Mouse (Mus musculus) cerebellum, postnatal 25 days (tissue): Measurements from ENCODE around the gene Slc35f6.
A peak's percentile ranks its signal among the peaks of the same experiment; 100 is the strongest.

Experiments
- DNase-seq, 2 experiments: peaks; one replicate each; pipeline ENCODE4 v3.0.0; 2021; ENCODE audit warnings: mixed read lengths in 2 of 2

Gene Slc35f6

DNA sequence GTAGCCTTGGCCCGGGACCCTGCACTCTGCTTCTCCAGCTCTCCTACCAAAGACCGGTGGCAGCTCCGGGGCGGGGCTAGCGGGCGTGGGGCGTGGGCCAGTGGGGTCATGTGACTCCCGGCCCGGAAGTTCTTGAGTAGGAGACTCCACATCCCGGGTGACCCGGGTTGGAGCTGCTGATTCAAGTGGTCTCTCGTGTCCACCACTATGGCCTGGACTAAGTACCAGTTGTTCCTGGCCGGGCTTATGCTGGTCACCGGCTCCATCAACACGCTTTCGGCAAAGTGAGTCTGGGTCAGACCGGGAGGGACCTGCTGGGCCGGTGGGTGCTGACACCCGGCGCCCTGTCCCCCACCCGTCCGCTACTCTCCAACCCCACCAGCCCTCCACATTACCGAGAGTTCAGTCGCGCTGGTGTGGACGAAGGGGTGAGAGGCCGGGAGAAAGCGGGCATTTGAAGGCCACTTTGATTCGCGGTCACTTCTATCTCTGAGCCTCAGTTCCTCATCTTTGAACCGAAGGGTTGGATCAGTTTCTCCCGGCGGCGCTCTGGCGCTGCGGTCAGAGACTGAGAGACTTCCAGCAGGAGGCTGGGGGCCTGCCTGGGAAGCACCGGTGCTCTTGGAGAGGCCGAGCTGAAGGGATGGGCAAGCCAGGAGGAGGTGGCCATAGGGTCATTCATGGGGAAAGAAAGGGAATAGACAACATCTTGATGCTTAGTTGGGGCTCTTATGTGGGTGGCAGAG is at the start of gene Slc35f6:
Gene Slc35f6 (plus strand): TSS at position 119 of the 746 bp plus-strand sequence.
- peak; percentile 93 to 96 for DNase-seq

DNA sequence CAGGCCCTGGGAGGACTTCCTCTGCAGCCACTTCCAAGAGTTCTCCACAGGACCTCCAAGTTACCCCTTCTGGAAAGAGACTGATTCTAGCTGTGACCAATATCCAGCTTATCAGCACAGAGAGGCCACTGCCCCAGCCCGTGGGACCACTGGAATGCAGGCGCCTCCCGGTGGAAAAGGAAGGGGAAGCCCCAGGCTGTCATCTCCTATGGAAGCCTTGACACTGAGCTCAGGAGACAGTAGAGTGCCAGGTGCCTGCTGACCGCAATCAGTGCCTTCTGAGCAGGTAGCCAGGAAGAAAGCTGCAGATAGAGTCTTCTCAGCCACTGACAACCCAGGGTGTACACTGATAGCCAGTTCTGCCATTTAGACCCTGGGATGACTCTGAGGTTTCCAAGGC is 46.3 kb upstream of the Slc35f6 start:
- DNase-seq: peak; percentile 59 to 65

DNA sequence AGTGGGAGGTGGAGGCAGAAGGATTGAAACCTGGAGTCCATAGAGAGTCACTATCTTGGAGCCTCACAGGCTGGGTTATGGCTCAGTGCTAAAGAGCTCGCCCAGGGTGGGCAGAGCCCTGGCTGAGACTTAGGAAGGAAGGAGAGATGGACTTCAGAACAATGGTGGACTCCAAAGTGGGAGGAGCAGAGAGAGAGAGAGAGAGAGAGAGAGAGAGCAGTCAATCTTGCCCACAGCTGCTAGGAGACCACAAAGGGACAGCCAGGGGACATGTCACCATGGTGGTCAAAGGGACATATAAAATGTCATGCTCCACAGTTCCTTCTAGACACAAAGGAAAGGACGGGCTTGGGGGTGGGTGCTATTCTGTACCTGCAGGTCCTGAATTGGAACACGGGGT is 44.5 kb upstream of the Slc35f6 start:
- DNase-seq: no peak

- no peak for DNase-seq
Observed at GRCm38 (mm10) chr5:30603926-30604325, 43.8 kb upstream of the Slc35f6 start.

DNA sequence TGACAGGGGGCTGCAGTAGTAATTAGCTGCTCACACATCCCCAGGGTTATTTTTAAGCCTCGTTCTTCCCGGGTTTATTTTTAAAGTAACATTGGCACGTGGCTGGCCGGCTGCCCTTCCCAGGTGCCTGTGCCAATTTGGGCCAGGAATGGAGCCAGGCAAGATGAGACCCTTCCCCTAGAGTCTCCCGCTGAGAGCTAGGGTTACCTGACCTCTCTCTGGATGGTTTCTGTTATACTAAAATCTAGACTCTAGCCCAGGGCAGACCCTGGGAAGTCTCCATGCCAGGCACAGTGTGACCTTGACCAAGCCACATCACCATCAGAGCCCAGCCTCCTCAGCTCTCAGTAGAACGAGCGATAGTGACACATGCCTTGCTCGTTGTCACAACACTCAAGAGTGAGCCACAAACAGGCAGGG is 43.0 kb upstream of the Slc35f6 start:
- peak in 1 of 2 experiments; percentile 46 for DNase-seq

- DNase-seq: peak in 1 of 2 experiments; percentile 49
Observed at GRCm38 (mm10) chr5:30605649-30606048, 42.1 kb upstream of the Slc35f6 start.

- DNase-seq: peak; percentile 97
Observed at GRCm38 (mm10) chr5:30606424-30607073, 41.2 kb upstream of the Slc35f6 start.

DNA sequence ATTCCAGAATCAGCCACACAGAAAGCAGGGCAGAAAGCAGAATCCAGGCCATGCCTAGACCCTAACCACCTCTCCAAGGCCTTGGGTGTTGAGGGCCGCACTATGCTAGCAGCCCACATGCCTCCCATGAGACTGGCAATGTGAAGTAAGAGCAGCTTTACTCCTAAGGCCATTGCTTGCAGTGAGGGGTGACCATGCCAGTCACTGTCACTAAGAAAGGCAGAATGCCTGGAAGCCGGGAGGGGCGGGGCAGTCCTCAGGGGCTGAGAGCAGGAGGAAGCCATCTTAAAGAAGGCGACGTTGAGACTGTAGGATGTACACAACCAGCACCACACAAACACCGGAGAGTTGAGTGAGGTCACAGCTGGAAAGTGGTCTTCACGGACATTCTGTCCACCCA is 38.6 kb upstream of the Slc35f6 start:
- no peak for DNase-seq

GRCm38 (mm10) chr5:30609918-30610645 is 37.7 kb upstream of the Slc35f6 start:
- DNase-seq: peak in 1 of 2 experiments; percentile 48

DNA sequence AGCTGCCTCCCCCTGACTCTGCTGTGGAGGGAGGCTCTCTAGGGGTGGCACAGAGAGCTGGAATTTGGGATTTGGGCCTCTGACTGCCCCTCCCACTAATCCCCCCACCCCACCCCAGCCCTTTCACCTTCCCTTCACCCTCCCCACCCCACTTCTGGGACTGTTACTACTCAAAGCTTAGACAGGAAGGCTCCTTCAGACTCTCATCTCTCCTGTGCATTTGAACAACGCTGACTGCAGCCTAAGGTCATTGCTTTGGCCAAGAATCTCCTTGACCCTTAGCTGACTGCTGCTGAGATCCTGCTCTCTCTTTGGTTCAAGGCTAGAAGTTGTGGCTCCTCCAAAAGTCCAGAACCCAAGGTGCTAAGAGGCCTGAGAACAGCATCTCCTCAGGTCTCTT is 36.6 kb upstream of the Slc35f6 start:
- no peak for DNase-seq

GRCm38 (mm10) chr5:30611689-30612088 is 36.0 kb upstream of the Slc35f6 start:
- no peak for DNase-seq

- no peak for DNase-seq
Observed at GRCm38 (mm10) chr5:30612575-30612974, 35.2 kb upstream of the Slc35f6 start.

- no peak for DNase-seq
Observed at GRCm38 (mm10) chr5:30613242-30613641, 34.5 kb upstream of the Slc35f6 start.

DNA sequence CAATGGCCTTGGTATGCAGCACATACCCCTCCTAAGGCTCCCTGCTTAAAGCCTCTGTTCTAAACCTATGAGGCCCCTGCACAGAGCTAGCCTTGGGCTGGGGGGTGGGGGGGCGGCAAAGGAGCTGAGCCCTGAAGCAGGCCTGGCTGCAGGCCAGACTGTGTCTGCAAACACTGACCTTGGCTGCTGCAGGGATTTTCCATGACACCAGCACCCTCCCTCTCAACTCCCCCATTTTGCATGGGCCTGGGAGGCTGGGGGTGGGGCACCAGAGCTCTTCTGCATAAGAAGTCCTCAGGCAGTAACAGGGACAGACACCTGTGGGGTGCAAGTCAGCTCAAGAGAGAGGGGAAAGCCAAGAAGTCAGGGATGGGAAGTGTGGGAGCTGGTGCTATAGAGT is 33.5 kb upstream of the Slc35f6 start:
- no peak for DNase-seq

DNA sequence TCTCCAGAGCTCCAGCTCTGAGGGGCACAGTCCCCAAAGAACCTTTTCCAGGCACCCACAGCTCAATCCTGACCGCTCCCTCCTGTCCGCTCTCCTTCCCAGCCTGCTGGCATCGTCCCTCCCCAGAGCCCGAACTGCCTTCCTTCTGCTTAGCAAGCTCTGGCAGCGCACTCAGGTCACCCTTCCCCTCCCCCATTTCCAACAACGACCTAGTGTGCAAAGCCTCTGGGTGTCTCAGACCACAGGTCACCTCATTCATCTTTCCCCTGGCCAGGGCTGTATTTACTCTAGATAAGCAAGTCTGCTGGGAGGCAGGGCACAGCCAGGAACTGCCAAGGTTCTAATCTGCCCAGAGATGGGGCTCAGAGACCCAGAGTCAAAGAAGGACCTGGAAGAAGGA is 32.3 kb upstream of the Slc35f6 start:
- no peak for DNase-seq

DNA sequence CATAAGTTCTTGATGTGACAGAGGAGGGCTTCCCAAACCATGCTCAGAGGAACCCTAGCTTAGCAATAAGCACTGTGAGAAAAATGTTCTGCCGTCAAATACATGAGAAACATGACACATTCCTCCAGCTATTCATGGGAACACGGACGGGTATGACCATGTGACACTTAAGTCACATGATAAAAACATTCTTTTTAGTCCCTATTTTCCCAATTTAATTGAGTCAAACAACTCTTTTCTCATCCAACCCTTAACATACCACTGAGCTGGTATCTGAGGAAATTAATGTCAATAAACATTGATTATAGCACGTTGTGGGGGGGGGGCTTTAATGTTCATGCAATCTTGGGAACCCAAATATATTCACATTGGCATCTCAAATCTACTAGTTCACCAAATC is 31.9 kb upstream of the Slc35f6 start:
- DNase-seq: no peak

- DNase-seq: no peak
Observed at GRCm38 (mm10) chr5:30616644-30617043, 31.1 kb upstream of the Slc35f6 start.

- peak in 1 of 2 experiments; percentile 8 for DNase-seq
Observed at GRCm38 (mm10) chr5:30617357-30617756, 30.4 kb upstream of the Slc35f6 start.

- peak; percentile 26 to 50 for DNase-seq
Observed at GRCm38 (mm10) chr5:30617851-30618250, 29.9 kb upstream of the Slc35f6 start.

GRCm38 (mm10) chr5:30618376-30619003 is 29.2 kb upstream of the Slc35f6 start:
- no peak for DNase-seq

GRCm38 (mm10) chr5:30619211-30619610 is 28.5 kb upstream of the Slc35f6 start:
- DNase-seq: peak in 1 of 2 experiments; percentile 21

DNA sequence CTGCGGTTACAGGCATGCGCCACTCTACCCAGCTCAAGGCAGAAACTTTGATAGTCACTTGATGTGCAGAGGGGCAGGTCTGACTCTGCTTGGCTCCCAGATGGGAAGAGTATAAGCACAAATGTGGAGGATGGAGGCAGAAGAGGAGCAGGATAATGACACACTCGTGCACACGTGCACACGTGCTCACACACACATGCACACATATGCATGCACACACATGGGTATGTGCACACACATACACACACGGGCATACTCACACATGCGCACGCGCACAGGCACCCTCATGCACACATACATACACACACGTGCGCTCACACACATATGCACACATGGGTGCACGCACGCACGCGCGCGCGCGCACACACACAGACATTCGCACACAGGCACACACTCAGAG is 27.2 kb upstream of the Slc35f6 start:
- DNase-seq: peak in 1 of 2 experiments; percentile 8

DNA sequence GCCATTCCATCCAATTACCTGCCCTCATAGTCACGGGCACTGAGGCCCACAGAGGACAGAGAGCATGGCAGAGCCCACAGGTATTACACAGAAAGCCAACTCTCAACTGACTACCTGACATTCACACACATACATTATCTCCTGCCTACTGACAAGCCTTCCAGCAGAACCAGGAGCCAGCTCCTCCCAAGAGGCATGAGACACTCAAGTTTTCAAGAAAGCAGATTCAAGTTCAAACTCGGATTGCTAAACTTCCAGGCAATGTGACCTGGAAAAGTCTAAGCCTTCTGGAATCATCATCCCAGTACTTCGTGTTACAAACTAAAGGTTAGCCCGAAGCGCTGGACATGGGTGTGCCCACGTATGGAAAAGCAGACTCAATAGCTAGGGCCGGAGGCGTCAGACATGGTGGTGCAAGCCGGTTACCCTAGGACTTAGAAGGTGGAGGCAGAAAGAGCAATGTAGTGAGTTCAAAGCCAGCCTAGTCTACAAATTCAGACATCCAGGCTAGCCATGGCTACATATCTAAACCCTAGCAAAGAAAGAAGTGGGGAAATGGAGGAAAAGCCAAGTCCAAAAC is 26.4 kb upstream of the Slc35f6 start:
- peak in 1 of 2 experiments; percentile 9 for DNase-seq
